Mouse (Mus musculus): ENCODE results near the gene Zfyve26.
A peak's percentile ranks its signal among the peaks of the same experiment; 100 is the strongest.

GRCm38 (mm10) chr12:79235485-79236080, 60.5 kb downstream of the Zfyve26 start:
- TF ChIP-seq CTCF (IDR thresholded peaks at IDR 0.05; ENCODE audit: low read depth) (no peak), EP300 (IDR thresholded peaks at IDR 0.05; ENCODE audit: low read depth) (0 out of 2 replicates have a peak, but pooled peaks have one; percentile 22)

All from liver, postnatal 0 days (tissue).